Mouse (Mus musculus) lung, adult 2 months (tissue): ENCODE data around the gene Eid3.

Source experiments
- CTCF ChIP-seq: fragments of 200-500 bp; IDR thresholded peaks from 2 replicates; pipeline ENCODE4 v1.5.1; 2011; ENCODE audit warnings: mild to moderate bottlenecking, low read length, control low read depth; ENCODE audit not compliant: insufficient read depth
- POLR2A ChIP-seq: fragments of 200-500 bp; IDR thresholded peaks from 2 replicates; pipeline ENCODE4 v1.6.1; 2011; ENCODE audit warnings: low read depth, mild to moderate bottlenecking, control low read depth, low read length, borderline replicate concordance; ENCODE audit errors: extremely low read depth

GRCm38 (mm10) chr10:82913772-82914171 lies 47.3 kb downstream of the Eid3 start:
- TF ChIP-seq CTCF (no peak), POLR2A (no peak)
